ENCODE assay signal across 8 mouse cellular contexts in the genomic region with DNA sequence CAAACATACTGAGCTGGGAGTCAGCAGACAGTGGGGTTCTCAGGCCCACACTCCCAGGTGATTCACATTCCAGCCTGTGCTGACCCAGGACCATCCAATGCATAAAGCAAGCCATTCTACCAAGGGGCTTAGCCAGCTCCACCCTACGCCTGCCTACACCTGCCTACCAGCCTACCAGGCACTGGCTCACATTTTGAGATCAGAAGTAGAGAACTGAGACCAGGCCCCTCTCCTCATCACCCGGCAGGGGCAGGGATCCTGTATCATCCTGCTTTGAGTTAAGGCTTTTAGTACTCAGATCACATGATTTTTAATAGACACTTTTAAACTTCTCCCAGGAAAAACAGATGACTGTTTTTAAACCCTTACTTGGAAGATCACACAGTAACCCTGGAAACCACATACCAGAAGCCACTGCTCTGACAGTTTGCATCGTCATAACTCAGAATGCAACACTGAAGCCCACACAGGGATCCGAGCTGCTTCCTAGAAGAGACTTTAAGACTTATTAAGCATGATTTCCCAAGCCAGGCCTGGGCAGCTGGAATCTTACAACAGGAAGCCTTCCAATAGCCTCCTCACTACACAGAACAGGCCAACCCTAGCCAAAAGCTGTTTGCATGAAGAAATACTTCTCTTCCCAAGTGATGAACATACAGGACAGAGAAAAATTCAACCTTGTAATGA. TPM values are rescaled to one million over a fixed set of nuclear protein-coding genes. Genes with fewer than 3 reads are reported as not detected.
DNase-seq lines count a peak whose midpoint lies in the region; ATAC-seq lines count a peak whose summit lies in the region.

No protein-coding gene starts in this region.

- H3K36me3 ChIP-seq in heart, embryonic 15.5 days = no peaks in the 10 kb centered on the region
- no peaks in the 10 kb centered on the region for H3K36me3 ChIP-seq in limb, embryonic 15.5 days
- no peaks in the 10 kb centered on the region for H3K36me3 ChIP-seq in stomach, embryonic 14.5 days (ENCODE audit: control insufficient read depth, insufficient read depth, low read length)
- H3K36me3 ChIP-seq in midbrain, embryonic 15.5 days (replicated peaks) = no peaks in the 10 kb centered on the region

- no peaks in the 10 kb centered on the region for H3K9me3 ChIP-seq in heart, embryonic 15.5 days (replicated peaks)
- no peaks in the 10 kb centered on the region for H3K9me3 ChIP-seq in limb, embryonic 15.5 days
- no peaks in the 10 kb centered on the region for H3K9me3 ChIP-seq in stomach, embryonic 14.5 days (ENCODE audit: control insufficient read depth, low read depth, low read length)
- H3K9me3 ChIP-seq in midbrain, embryonic 15.5 days = no peaks in the 10 kb centered on the region

- peaks cover 9% of the 10 kb centered on the region; the same call in 1 of the 2 replicates for H3K4me1 ChIP-seq in brown adipose tissue, adult 24 weeks (ENCODE audit: control insufficient read depth, insufficient read depth, insufficient read length, low read length)
- peaks cover 91% of the 10 kb centered on the region for H3K4me1 ChIP-seq in heart, embryonic 15.5 days (replicated peaks)
- peaks cover 42% of the 10 kb centered on the region for H3K4me1 ChIP-seq in limb, embryonic 15.5 days
- peaks cover 51% of the 10 kb centered on the region for H3K4me1 ChIP-seq in stomach, embryonic 14.5 days (ENCODE audit: control insufficient read depth, insufficient read depth, low read length)
- no peaks in the 10 kb centered on the region for H3K4me1 ChIP-seq in midbrain, embryonic 15.5 days

- WGBS in heart, embryonic 15.5 days = 49% methylated on average over 4 of the region's 4 CpGs
- 28% methylated on average over 4 of the region's 4 CpGs for WGBS in limb, embryonic 15.5 days
- 15% methylated on average over 4 of the region's 4 CpGs for WGBS in stomach, embryonic 14.5 days
- WGBS in midbrain, embryonic 15.5 days = 68% methylated on average over 4 of the region's 4 CpGs

- no peak for ATAC-seq in heart, embryonic 15.5 days (replicated peaks; ENCODE audit: insufficient number of reproducible peaks, insufficient read depth, low FRiP score, low read depth)
- ATAC-seq in limb, embryonic 15.5 days (ENCODE audit: insufficient number of reproducible peaks, low FRiP score, low TSS enrichment, low read depth) = peak; percentile 76
- peak; percentile 76 for ATAC-seq in stomach, embryonic 14.5 days (ENCODE audit: insufficient number of reproducible peaks, insufficient read depth, low FRiP score, low read depth)
- no peak for ATAC-seq in midbrain, embryonic 15.5 days (replicated peaks)

- DNase-seq in kidney, adult 9 months = peak; percentile 40
- no peak for DNase-seq in kidney, adult 11 months
- no peak for DNase-seq in neural tube, embryonic 10.5 days (ENCODE audit: extremely low spot score, low spot score)

- H3K4me2 ChIP-seq in heart, embryonic 15.5 days = no peak overlapping the region
- H3K4me2 ChIP-seq in limb, embryonic 15.5 days = no peak overlapping the region
- no peak overlapping the region for H3K4me2 ChIP-seq in stomach, embryonic 14.5 days (replicated peaks; ENCODE audit: low read depth, low read length)
- H3K4me2 ChIP-seq in midbrain, embryonic 15.5 days = no peak overlapping the region

- no peak overlapping the region for H3K9ac ChIP-seq in heart, embryonic 15.5 days
- no peak overlapping the region for H3K9ac ChIP-seq in limb, embryonic 15.5 days
- H3K9ac ChIP-seq in stomach, embryonic 14.5 days (replicated peaks; ENCODE audit: low read depth, low read length) = no peak overlapping the region
- no peak overlapping the region for H3K9ac ChIP-seq in midbrain, embryonic 15.5 days

- H3K27me3 ChIP-seq in heart, embryonic 15.5 days = no peaks in the 10 kb centered on the region
- H3K27me3 ChIP-seq in limb, embryonic 15.5 days = no peaks in the 10 kb centered on the region
- H3K27me3 ChIP-seq in stomach, embryonic 14.5 days (ENCODE audit: control insufficient read depth, insufficient read depth, low read length) = no peaks in the 10 kb centered on the region
- H3K27me3 ChIP-seq in midbrain, embryonic 15.5 days (replicated peaks) = no peaks in the 10 kb centered on the region

- 0 out of 2 replicates have a peak overlapping the region, but pooled peaks have one; percentile 13 for H3K27ac ChIP-seq in brown adipose tissue, adult 24 weeks (replicated peaks; ENCODE audit: low read depth, low read length)
- peak overlapping the region; percentile 65 for H3K27ac ChIP-seq in heart, embryonic 15.5 days
- peak overlapping the region; percentile 74 for H3K27ac ChIP-seq in limb, embryonic 15.5 days
- peak overlapping the region; percentile 92 for H3K27ac ChIP-seq in stomach, embryonic 14.5 days (ENCODE audit: low read length)
- H3K27ac ChIP-seq in midbrain, embryonic 15.5 days = no peak overlapping the region

- H3K4me3 ChIP-seq in brown adipose tissue, adult 24 weeks (ENCODE audit: insufficient read depth, low read depth, low read length) = no peak overlapping the region
- no peak overlapping the region for H3K4me3 ChIP-seq in heart, embryonic 15.5 days
- no peak overlapping the region for H3K4me3 ChIP-seq in limb, embryonic 15.5 days
- H3K4me3 ChIP-seq in stomach, embryonic 14.5 days (ENCODE audit: low read depth, low read length) = no peak overlapping the region
- no peak overlapping the region for H3K4me3 ChIP-seq in midbrain, embryonic 15.5 days

RNA-seq across cellular contexts. Expression of a gene that starts 27.5 kb away (rescaled TPM):
- polyA plus RNA-seq in brown adipose tissue, adult 24 weeks (2012; ENCODE audit: insufficient read depth, insufficient read length, missing spikeins) = 9.1 and 12.1 TPM in 2 replicates
- 26.6 and 29.3 TPM in 2 replicates for polyA plus RNA-seq in heart, embryonic 15.5 days (2015; fragmentation: Nextera tagmentation; extraction: Ambion mirVana)
- 28.1 and 33.8 TPM in 2 replicates for polyA plus RNA-seq in limb, embryonic 15.5 days (2015; fragmentation: Nextera tagmentation; extraction: Ambion mirVana)
- 34.6 and 38.2 TPM in 2 replicates for polyA plus RNA-seq in stomach, embryonic 14.5 days (2014; fragmentation: Nextera tagmentation; extraction: Ambion mirVana)
- 3.1 and 3.3 TPM in 2 replicates for polyA plus RNA-seq in midbrain, embryonic 15.5 days (2015; fragmentation: Nextera tagmentation; extraction: Ambion mirVana)

RNA-seq across cellular contexts. Expression of a gene that starts 59.0 kb away (rescaled TPM):
- polyA plus RNA-seq in brown adipose tissue, adult 24 weeks (2012; ENCODE audit: insufficient read depth, insufficient read length, missing spikeins) = 6.5 and 11.3 TPM in 2 replicates
- polyA plus RNA-seq in heart, embryonic 15.5 days (2015; fragmentation: Nextera tagmentation; extraction: Ambion mirVana) = 11.2 and 13.1 TPM in 2 replicates
- 16.7 and 17.7 TPM in 2 replicates for polyA plus RNA-seq in limb, embryonic 15.5 days (2015; fragmentation: Nextera tagmentation; extraction: Ambion mirVana)
- polyA plus RNA-seq in stomach, embryonic 14.5 days (2014; fragmentation: Nextera tagmentation; extraction: Ambion mirVana) = 21.4 and 21.7 TPM in 2 replicates
- polyA plus RNA-seq in midbrain, embryonic 15.5 days (2015; fragmentation: Nextera tagmentation; extraction: Ambion mirVana) = 24.4 and 29.1 TPM in 2 replicates

Comparison
In these comparisons a context has a peak if more than half of its experiments do, and no peak if none do; other contexts are left out.
1. ATAC-seq: peak in limb, embryonic 15.5 days (single experiment) and stomach, embryonic 14.5 days (single experiment); none in heart, embryonic 15.5 days (single experiment) and midbrain, embryonic 15.5 days (single experiment).